Mouse (Mus musculus) C2C12 (cell line): ENCODE results near the gene Palm3. TPM values are rescaled to one million over a fixed set of nuclear protein-coding genes. Genes with fewer than 3 reads are reported as not detected.

Experiments used
- H3K27me3 ChIP-seq: one replicate; pipeline ENCODE4 v1.6.1; 2011; ENCODE audit not compliant: control insufficient read depth, insufficient read depth, insufficient read length
- H3K36me3 ChIP-seq: one replicate; pipeline ENCODE4 v1.6.1; 2011; ENCODE audit not compliant: control insufficient read depth, insufficient read depth
- H3K4me3 ChIP-seq: one replicate; pipeline ENCODE4 v1.5.1; 2011; ENCODE audit warnings: mild to moderate bottlenecking, control low read depth; ENCODE audit not compliant: poor library complexity, insufficient read depth, severe bottlenecking
- H3K79me2 ChIP-seq: one replicate; pipeline ENCODE4 v1.6.1; 2011; ENCODE audit not compliant: control insufficient read depth, insufficient read depth
- H3K79me3 ChIP-seq: one replicate; pipeline ENCODE4 v1.6.1; 2011; ENCODE audit warnings: low read depth, control low read depth
- H3ac ChIP-seq: one replicate; pipeline ENCODE3; 2011; ENCODE audit warnings: low read depth; ENCODE audit not compliant: control insufficient read depth, insufficient read length
- CEBPB ChIP-seq: IDR thresholded peaks from one replicate; pipeline ENCODE4 v1.6.1; 2011; ENCODE audit warnings: low read depth, mild to moderate bottlenecking, control low read depth, moderate library complexity
- CTCF ChIP-seq: IDR thresholded peaks from one replicate; pipeline ENCODE4 v1.5.1; 2011; ENCODE audit not compliant: control insufficient read depth, insufficient read depth, insufficient read length
- FOSL1 ChIP-seq: IDR thresholded peaks from one replicate; pipeline ENCODE4 v1.8.0; 2011; ENCODE audit warnings: mild to moderate bottlenecking, low read length; ENCODE audit not compliant: poor library complexity, insufficient read depth, severe bottlenecking
- MAX ChIP-seq: IDR thresholded peaks from one replicate; pipeline ENCODE4 v1.6.1; 2011; ENCODE audit warnings: mild to moderate bottlenecking, control low read depth
- MYOD1 ChIP-seq: IDR thresholded peaks from one replicate; pipeline ENCODE4 v1.6.1; 2011; ENCODE audit warnings: low read depth; ENCODE audit not compliant: control insufficient read depth, insufficient read length
- MYOG ChIP-seq: IDR thresholded peaks from one replicate; pipeline ENCODE4 v1.6.1; 2011; ENCODE audit not compliant: control insufficient read depth, insufficient read length; ENCODE audit errors: extremely low read depth
- USF1 ChIP-seq: IDR thresholded peaks from one replicate; pipeline ENCODE4 v1.6.1; 2011; ENCODE audit warnings: low read depth, mild to moderate bottlenecking, control low read depth, moderate library complexity
- microRNA-seq: library from miRNA; unstranded; fragments of <30 nt; microRNA quantifications from one replicate; pipeline ENCODE4, GENCODE M21; 2019; ENCODE audit warnings: borderline microRNAs expressed
- polyA plus RNA-seq: library from polyadenylated mRNA; unstranded; fragments of >200 nt; fragmentation: generic; extraction: Trizol; gene quantifications from one replicate; pipeline ENCODE4 v1.2.1, GENCODE M21; 2012; ENCODE audit warnings: missing spikeins

Gene Palm3
- polyA plus RNA-seq, 1 experiment = 3.5 TPM

DNA sequence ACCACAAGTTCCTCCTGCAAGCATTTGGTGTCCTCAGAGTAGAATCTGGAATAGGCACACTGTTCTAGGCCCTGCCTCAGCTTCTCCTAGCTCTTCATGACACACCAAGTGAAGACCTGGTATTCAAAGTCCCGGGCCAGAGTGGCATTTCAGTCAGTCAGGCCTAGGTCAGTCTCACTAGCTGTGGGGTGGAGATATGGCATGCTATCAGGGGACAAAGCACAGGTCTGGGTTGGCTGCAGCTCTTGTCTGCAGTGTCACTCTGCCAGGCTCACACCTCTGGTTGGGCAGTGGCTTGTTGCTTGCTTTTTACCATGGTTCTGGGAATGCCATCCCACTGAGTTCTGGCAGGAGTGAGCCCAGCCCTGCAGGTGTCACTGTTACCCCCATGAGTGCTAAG, 55.1 kb downstream of the Palm3 start:
- Histone ChIP-seq H3K4me3 (no peak overlapping the region), H3ac (no peak overlapping the region), H3K36me3 (peaks cover 3% of the 10 kb centered on the region), H3K27me3 (no peaks in the 10 kb centered on the region), H3K79me2 (peaks cover 20% of the 10 kb centered on the region), H3K79me3 (peaks cover 3% of the 10 kb centered on the region)
- TF ChIP-seq CTCF = no peak

DNA sequence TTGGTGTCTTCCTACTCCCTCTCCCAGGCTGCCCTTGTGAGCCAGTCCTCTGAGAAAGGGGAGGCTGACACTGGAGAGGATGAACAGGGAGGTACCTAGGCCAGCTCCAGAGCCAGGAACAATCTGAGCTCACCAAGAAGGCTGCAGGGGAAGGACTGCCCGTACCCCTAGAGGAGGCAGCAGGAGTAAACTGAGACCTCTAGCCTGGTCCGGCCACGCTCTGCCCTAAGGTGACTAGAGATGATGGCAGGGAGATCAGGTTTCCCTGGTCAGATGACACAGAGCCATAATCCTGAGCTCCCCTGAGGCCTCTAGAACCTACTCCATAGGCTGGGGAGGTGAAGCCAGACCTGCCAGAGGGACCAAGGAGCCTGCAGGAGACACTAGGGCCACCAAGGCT, 55.6 kb downstream of the Palm3 start:
- Histone ChIP-seq H3ac (no peak overlapping the region), H3K79me2 (peaks cover 16% of the 10 kb centered on the region), H3K79me3 (peaks cover 3% of the 10 kb centered on the region), H3K36me3 (peaks cover 3% of the 10 kb centered on the region), H3K4me3 (no peak overlapping the region), H3K27me3 (no peaks in the 10 kb centered on the region)
- TF ChIP-seq USF1 (no peak), CTCF (no peak), FOSL1 (no peak)

DNA sequence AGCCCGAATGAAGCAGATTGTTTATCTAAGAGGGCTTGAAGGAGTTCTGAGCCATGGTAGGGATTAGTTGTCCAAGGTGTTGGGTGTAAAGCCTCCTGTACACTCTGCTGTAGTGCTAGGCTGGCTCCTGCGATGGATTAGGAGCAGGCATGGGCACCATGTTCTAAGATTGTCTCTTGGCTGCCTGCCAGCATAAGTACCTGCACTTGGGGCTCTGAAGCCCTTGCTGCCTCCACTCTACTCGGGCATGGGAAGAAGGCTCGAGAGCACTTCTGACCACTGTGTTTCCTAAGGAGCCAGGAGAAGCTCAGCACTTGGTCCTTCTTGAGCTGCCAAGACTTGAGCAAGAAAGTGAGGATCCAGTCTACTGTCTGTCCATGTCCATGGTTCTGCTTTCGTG, 57.9 kb downstream of the Palm3 start:
- Histone ChIP-seq H3K79me2 (no peaks in the 10 kb centered on the region), H3K4me3 (no peak overlapping the region), H3K27me3 (no peaks in the 10 kb centered on the region), H3ac (no peak overlapping the region), H3K79me3 (no peaks in the 10 kb centered on the region), H3K36me3 (peaks cover 18% of the 10 kb centered on the region)
- no peak for TF ChIP-seq USF1
- no peak for TF ChIP-seq FOSL1
- TF ChIP-seq MYOG = no peak
- TF ChIP-seq MYOD1 = no peak
- TF ChIP-seq CTCF = no peak
- TF ChIP-seq MAX = no peak
- no peak for TF ChIP-seq CEBPB

Small RNAs within 50 kb of the gene (microRNA-seq; reads per million reads assigned to microRNA genes)
- gene Mir1199 = 1.6 reads per million, percentile 35 among the genes with 10 or more reads in this experiment
- gene Mir8111 = 0.20 reads per million

Other genes starting within 250 kb of the Palm3 start
- gene Adgrl1, start 121.4 kb upstream of the Palm3 start, polyA plus RNA-seq = 16.6 TPM
- gene Gm10644, start 66.3 kb upstream of the Palm3 start, polyA plus RNA-seq = 0.08 TPM
- gene Asf1b, start 66.0 kb upstream of the Palm3 start, polyA plus RNA-seq = 140 TPM
- 75.1 TPM for gene Prkaca, start 48.5 kb upstream of the Palm3 start, polyA plus RNA-seq
- 69.7 TPM for gene Samd1, start 23.8 kb upstream of the Palm3 start, polyA plus RNA-seq
- gene 1700067K01Rik, start 20.0 kb upstream of the Palm3 start, polyA plus RNA-seq = 0.12 TPM
- gene 2210011C24Rik, start 9.3 kb upstream of the Palm3 start, polyA plus RNA-seq = 1.5 TPM
- gene Il27ra, start 21.1 kb downstream of the Palm3 start, polyA plus RNA-seq = 0.49 TPM
- not detected for gene Rln3, start 23.5 kb downstream of the Palm3 start, polyA plus RNA-seq
- gene Gm10643, start 43.7 kb downstream of the Palm3 start, polyA plus RNA-seq = 0.49 TPM
- 9.8 TPM for gene Rfx1, start 45.4 kb downstream of the Palm3 start, polyA plus RNA-seq
- 45.2 TPM for gene Dcaf15, start 83.3 kb downstream of the Palm3 start, polyA plus RNA-seq
- gene Podnl1, start 104.5 kb downstream of the Palm3 start, polyA plus RNA-seq = 10.3 TPM
- gene Cc2d1a, start 126.5 kb downstream of the Palm3 start, polyA plus RNA-seq = 25.2 TPM
- 0.61 TPM for gene 4930432K21Rik, start 126.6 kb downstream of the Palm3 start, polyA plus RNA-seq
- gene Nanos3, start 163.7 kb downstream of the Palm3 start, polyA plus RNA-seq = 1.1 TPM
- 10.1 TPM for gene Zswim4, start 215.6 kb downstream of the Palm3 start, polyA plus RNA-seq
- gene D8Ertd738e, start 228.2 kb downstream of the Palm3 start, polyA plus RNA-seq = 281 TPM
- 23.2 TPM for gene Mri1, start 235.9 kb downstream of the Palm3 start, polyA plus RNA-seq
- 16.1 TPM for gene Ccdc130, start 248.9 kb downstream of the Palm3 start, polyA plus RNA-seq